Mouse (Mus musculus): ENCODE measurements around the gene Exoc3l4. TPM values are rescaled to one million over a fixed set of nuclear protein-coding genes. Genes with fewer than 3 reads are reported as not detected.

Exoc3l4 gene
- polyA plus RNA-seq, 1 experiment, result 6.1 TPM

DNA sequence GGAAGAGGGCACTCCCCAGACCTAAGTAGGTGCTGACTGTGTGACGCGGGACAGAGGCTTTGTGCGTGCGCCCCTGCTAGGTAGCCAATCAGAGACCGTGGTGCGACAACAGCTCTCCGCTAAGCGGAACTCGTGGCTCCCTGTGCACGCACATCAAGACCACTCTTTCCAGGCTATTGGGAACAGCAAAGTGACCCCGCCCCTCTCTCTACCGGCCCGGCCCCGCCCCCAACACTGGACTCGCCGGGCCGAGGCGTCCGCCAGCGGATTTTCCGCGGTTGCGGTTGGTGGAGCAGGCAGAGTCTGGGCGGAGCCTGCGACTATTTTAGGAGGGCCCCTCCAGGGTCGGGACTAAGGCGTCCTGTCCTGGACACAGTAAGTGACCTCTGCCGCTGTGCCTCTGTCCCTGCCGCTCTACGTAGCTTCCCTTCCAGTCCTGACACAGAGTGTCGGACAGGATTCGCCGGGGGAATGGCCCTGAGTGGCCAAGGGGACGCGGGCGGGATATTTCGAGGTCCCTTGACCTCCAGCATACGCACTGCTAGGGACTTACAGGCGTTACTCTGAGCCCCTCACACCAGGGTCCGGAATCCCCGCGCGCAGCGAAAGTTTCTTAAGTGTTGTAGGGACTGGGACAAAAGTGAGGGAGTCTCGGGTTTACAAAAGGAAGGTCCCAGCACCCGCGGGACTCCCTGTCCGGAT lies 25.6 kb downstream of the Exoc3l4 start, which contains the start of gene Tnfaip2:
Gene Tnfaip2, plus strand, starts transcription at position 161 of the 702 bp plus-strand sequence.
- Histone ChIP-seq H3K9ac (ENCODE audit: low read depth, poor library complexity, severe bottlenecking) (peak within 1 kb of the TSS; percentile 5; the same call in 1 of the 2 replicates), H3K4me1 (ENCODE audit: control insufficient read depth, insufficient read depth, low read length) (no peaks in the 10 kb centered on the region), H3K4me3 (ENCODE audit: low read depth, low read length) (peak within 1 kb of the TSS; percentile 33), H3K27me3 (ENCODE audit: control insufficient read depth, insufficient read depth, low read length, poor library complexity, severe bottlenecking) (no peaks in the 10 kb centered on the region; the same call in 1 of the 2 replicates), H3K27ac (ENCODE audit: insufficient read depth, low read length) (no peak within 1 kb of the TSS), H3K9me3 (replicated peaks; ENCODE audit: control insufficient read depth, insufficient read depth, low read length, poor library complexity, severe bottlenecking) (0 out of 2 replicates have a peak, but pooled peaks cover 3% of the 10 kb centered on the region), H3K36me3 (ENCODE audit: control insufficient read depth, insufficient read depth, low read length, poor library complexity, severe bottlenecking) (no peaks in the 10 kb centered on the region)
- no peak for TF ChIP-seq EP300 (IDR thresholded peaks at IDR 0.05; ENCODE audit: insufficient read depth, low read depth, low read length)
- TF ChIP-seq CTCF (IDR thresholded peaks at IDR 0.05; ENCODE audit: low read depth, low read length), result no peak
- TF ChIP-seq POLR2A (IDR thresholded peaks at IDR 0.05; ENCODE audit: insufficient read depth, low read length), result no peak

- H3K9ac ChIP-seq (ENCODE audit: low read depth, poor library complexity, severe bottlenecking), result peak overlapping the region; percentile 5; the same call in 1 of the 2 replicates
Measured at GRCm38 (mm10) chr12:111443011-111443870, 26.4 kb downstream of the Exoc3l4 start.

DNA sequence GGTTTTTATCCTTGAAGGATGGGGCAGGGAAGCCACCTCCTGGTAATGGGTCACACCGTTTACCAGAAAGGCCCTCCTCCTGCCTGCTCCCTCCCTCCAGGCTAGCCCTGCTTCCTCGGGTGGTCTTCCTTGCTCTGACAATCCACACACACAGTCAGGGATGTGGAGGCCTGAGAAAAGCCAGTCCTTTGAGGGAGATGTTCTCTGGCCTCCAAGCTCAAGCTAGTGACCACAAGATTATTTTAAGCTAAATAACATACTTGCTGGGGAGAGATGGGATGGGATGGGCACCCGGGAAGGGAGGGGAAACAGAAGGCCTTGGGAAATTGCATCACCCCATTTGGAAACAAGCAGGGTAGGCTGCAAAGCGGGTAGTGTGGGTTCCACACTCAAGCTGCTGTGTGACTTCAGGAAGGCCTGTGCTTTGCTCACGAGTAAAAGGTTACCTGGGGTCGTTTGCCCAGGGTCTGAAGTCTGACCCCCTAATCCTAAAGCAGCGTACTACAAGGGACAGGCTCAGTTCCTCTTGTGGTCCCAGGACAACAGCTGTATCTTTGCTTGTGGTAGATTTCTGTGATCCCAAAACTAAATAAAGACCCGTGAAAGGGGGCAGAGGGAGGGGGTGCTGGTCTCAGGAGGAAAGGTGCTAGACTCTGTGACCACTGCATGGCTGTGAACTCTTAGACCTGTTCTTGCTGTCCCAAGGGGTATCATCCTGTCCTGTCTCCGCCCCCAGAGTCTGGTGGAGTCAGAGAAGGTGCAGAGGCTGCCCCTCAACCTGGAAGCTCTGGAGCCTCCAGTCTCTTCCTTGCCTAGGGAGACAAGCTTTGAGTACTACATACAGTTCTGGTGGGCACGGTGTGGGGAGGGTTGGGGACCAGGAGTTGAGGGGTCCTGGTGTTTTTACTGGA lies 27.4 kb downstream of the Exoc3l4 start:
- Histone ChIP-seq H3K27ac (ENCODE audit: insufficient read depth, low read length) (no peak overlapping the region), H3K4me1 (ENCODE audit: control insufficient read depth, insufficient read depth, low read length) (no peaks in the 10 kb centered on the region), H3K9me3 (replicated peaks; ENCODE audit: control insufficient read depth, insufficient read depth, low read length, poor library complexity, severe bottlenecking) (0 out of 2 replicates have a peak, but pooled peaks cover 3% of the 10 kb centered on the region), H3K9ac (ENCODE audit: low read depth, poor library complexity, severe bottlenecking) (no peak overlapping the region), H3K36me3 (ENCODE audit: control insufficient read depth, insufficient read depth, low read length, poor library complexity, severe bottlenecking) (no peaks in the 10 kb centered on the region), H3K27me3 (ENCODE audit: control insufficient read depth, insufficient read depth, low read length, poor library complexity, severe bottlenecking) (no peaks in the 10 kb centered on the region; the same call in 1 of the 2 replicates), H3K4me3 (ENCODE audit: low read depth, low read length) (no peak overlapping the region)
- TF ChIP-seq EP300 (IDR thresholded peaks at IDR 0.05; ENCODE audit: insufficient read depth, low read depth, low read length), result no peak
- no peak for TF ChIP-seq CTCF (IDR thresholded peaks at IDR 0.05; ENCODE audit: low read depth, low read length)
- no peak for TF ChIP-seq POLR2A (IDR thresholded peaks at IDR 0.05; ENCODE audit: insufficient read depth, low read length)

More at GRCm38 (mm10) chr12:111443011-111443870, 26.4 kb downstream of the Exoc3l4 start:
- TF ChIP-seq CTCF (IDR thresholded peaks at IDR 0.05; ENCODE audit: low read depth, low read length) (no peak), POLR2A (IDR thresholded peaks at IDR 0.05; ENCODE audit: insufficient read depth, low read length) (no peak)
- Histone ChIP-seq H3K36me3 (ENCODE audit: control insufficient read depth, insufficient read depth, low read length, poor library complexity, severe bottlenecking) (no peaks in the 10 kb centered on the region), H3K9me3 (replicated peaks; ENCODE audit: control insufficient read depth, insufficient read depth, low read length, poor library complexity, severe bottlenecking) (0 out of 2 replicates have a peak, but pooled peaks cover 3% of the 10 kb centered on the region), H3K4me3 (ENCODE audit: low read depth, low read length) (peak overlapping the region; percentile 33), H3K27me3 (ENCODE audit: control insufficient read depth, insufficient read depth, low read length, poor library complexity, severe bottlenecking) (no peaks in the 10 kb centered on the region; the same call in 1 of the 2 replicates), H3K4me1 (ENCODE audit: control insufficient read depth, insufficient read depth, low read length) (no peaks in the 10 kb centered on the region), H3K27ac (ENCODE audit: insufficient read depth, low read length) (no peak overlapping the region)

DNA sequence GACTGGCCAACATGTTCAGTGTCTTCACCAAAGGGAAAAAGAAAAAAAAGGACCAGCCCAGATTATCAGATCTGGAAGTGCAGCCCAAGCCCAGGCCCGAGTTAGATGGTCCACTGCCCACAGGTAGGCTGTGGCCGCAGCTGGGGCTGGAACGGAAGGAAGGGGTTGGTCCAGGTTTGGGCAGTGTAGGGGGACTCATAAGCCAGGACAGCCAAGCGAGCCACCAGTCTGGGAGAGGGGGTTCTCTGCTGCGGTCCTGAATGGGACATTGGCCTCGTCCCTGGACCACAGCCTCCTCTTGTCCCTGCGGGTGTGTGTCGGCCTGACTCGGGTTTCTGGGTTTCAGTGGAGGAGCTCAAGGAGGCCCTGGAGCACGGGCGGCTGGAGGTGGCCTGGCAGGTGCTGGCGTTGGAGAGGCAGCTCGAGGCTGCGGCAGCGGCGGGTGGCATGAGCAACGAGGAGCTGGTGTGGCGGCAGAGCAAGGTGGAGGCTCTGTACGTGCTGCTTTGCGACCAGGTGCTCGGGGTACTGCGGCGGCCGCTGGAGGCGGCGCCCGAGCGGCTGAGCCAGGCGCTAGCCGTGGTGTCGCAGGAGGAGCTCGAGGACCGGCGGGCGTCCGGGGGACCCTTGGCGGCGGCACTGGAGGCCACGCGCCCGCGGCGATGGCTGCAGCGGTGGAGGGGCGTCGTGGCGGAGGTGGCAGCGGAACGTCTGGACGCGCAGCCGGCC lies 28.5 kb downstream of the Exoc3l4 start:
- Histone ChIP-seq H3K4me3 (ENCODE audit: low read depth, low read length) (peak overlapping the region; percentile 41), H3K27me3 (ENCODE audit: control insufficient read depth, insufficient read depth, low read length, poor library complexity, severe bottlenecking) (no peaks in the 10 kb centered on the region; the same call in 1 of the 2 replicates), H3K9ac (ENCODE audit: low read depth, poor library complexity, severe bottlenecking) (no peak overlapping the region), H3K27ac (ENCODE audit: insufficient read depth, low read length) (no peak overlapping the region), H3K9me3 (replicated peaks; ENCODE audit: control insufficient read depth, insufficient read depth, low read length, poor library complexity, severe bottlenecking) (no peaks in the 10 kb centered on the region), H3K4me1 (ENCODE audit: control insufficient read depth, insufficient read depth, low read length) (no peaks in the 10 kb centered on the region), H3K36me3 (ENCODE audit: control insufficient read depth, insufficient read depth, low read length, poor library complexity, severe bottlenecking) (no peaks in the 10 kb centered on the region)
- TF ChIP-seq CTCF (IDR thresholded peaks at IDR 0.05; ENCODE audit: low read depth, low read length), result no peak
- TF ChIP-seq EP300 (IDR thresholded peaks at IDR 0.05; ENCODE audit: insufficient read depth, low read depth, low read length), result no peak
- no peak for TF ChIP-seq POLR2A (IDR thresholded peaks at IDR 0.05; ENCODE audit: insufficient read depth, low read length)
